Mouse (Mus musculus): ENCODE data around the gene Zfp606.

Zfp606 gene

DNA sequence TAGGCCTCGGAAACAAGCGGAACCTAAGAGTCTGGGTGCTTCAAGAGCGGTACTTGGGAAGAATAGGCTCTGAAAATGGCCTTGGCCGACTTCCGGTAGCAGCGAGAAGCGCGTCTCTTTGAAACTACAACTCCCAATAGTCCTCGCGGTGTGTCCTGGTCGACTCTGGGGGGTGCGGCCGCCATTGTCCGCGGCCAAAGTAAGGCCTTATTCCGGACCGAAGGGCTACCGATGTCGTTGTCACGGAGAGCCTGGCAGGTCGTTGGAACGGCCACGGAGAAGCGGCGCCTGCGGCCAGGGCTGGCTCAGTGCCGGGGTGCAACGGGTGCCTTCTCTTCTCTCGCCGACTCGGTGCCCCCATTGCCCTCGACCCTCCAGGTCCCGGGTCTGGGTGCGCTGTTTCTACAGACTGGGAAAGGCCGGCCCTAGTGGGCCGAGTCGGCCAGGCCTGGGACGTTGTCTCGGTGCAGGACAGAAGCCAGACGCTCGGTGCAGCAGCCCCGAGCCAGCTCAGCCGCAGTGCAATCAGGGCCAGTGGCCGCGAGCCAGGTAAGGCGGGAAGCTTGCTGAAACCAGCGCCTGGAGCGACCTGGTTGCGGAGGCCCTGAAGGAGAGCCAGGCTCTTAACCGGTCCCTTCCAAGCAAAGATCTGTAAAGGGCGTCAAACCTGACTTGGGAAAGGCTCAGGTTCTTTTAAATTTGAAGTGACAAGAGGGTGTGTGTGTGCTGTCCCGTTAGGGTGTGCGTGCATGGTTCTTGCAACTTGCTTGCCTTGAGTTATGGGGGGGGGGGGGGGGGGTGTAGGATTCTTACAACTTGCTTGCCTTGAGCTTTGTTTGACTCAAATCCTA, at the start of gene Zfp606:
Gene Zfp606, plus strand, starts transcription at position 136 of the 851 bp plus-strand sequence.
- in situ Hi-C loops (cut with MboI, MseI) = loop anchor here (25.0 kb wide), 1 partner anchor 384 kb away; no protein-coding TSS in a partner anchor

DNA sequence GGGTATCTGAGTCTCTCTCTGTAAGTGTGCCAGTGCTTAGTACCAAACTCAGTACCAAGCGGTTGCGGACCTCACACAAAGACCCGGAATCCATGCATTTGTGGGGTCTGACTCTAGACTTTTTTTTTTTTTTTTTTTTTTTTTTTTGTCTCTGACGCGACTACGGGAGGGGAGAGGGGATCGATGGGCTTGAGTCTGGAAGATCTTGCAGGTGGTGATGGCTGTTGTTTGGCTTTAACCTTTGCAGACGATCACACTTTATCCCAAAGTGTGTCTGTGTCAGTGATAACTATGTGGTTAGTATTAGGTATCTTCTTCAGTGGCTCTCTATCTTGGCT, 885 bp downstream of the Zfp606 start:
- in situ Hi-C loops (cut with MboI, MseI) = loop anchor here (25.0 kb wide), 1 partner anchor 383 kb away; no protein-coding TSS in a partner anchor

DNA sequence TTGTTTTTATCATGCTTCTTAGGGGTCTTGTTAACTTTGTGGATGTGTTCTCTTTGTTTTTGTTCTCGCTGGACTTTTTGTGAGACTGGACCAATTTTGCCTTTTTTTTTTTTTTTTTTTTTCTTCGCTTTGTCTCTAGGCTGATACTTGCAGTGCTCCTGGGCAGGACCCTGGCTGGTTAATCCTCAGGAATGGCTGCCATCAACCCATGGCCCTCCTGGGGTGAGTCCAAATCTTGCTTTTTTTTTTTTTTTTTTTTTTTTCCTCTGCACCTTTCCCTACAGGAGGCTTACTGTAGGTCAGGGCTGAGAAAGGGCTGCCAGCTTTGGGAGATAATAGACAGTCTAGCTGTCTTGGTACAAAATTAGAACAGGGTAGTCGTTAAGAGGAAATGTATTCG, 1.4 kb downstream of the Zfp606 start:
- in situ Hi-C loops (cut with MboI, MseI) = loop anchor here (25.0 kb wide), 1 partner anchor 383 kb away; no protein-coding TSS in a partner anchor

DNA sequence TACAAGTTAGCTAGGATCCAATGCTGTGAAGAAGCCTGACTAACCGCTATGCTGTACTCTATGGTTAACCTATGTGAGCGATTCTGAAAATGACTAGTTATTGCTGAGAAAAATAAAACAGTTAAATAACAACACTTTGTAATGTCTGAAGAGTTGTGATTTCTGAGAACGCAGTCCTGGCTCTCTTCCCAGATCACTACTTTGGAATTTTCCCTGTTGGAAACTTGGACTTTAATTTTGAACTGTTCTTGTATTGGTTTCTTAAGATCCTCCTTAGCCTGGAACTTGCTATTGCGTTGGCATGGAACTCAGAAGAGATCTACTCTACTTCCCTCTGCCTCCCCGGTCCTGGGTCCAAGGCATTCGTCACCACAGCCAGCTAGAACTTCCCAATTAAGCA, 5.7 kb downstream of the Zfp606 start:
- in situ Hi-C loops (cut with MboI, MseI) = loop anchor here (25.0 kb wide), 1 partner anchor 379 kb away; no protein-coding TSS in a partner anchor

DNA sequence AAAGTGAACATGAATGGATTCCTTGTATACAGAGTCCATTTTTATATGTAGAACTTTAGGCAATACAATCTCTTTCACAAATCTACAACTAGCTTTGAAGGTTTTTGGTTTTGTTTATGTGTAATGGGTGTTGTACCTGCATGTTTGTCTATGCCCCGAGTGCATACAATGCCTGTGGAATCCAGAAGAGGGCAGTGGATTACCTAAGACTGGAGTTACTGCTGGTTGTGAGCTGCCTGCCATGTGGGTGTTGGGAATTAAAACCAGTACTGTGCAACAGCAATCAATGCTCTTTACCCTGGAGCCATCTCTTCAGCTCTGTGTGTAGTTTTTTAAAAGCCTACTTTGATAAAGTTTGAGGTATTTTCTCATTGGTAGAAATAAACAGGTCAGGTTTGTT, 7.9 kb downstream of the Zfp606 start:
- in situ Hi-C loops (cut with MboI, MseI) = loop anchor here (25.0 kb wide), 1 partner anchor 376 kb away; no protein-coding TSS in a partner anchor

DNA sequence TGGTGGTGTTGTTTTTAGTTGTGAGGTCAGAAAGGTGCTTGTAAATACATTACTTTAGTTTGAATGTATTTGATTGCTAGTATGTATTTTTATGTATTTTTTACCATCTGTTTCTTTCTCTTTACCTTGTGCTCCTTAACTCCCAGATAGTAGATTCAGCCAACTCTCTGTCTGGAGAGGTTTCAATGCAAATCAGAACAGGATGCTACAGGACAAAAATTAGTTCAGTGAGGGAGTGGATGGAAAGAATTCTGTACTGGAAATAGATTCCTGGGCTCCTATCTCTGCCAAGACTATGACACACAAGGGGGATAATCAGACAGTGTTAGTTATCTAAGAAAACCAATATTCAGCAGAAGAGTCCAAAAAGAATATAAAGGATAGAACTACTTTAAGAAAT, 8.6 kb downstream of the Zfp606 start:
- in situ Hi-C loops (cut with MboI, MseI) = loop anchor here (25.0 kb wide), 1 partner anchor 376 kb away; no protein-coding TSS in a partner anchor

DNA sequence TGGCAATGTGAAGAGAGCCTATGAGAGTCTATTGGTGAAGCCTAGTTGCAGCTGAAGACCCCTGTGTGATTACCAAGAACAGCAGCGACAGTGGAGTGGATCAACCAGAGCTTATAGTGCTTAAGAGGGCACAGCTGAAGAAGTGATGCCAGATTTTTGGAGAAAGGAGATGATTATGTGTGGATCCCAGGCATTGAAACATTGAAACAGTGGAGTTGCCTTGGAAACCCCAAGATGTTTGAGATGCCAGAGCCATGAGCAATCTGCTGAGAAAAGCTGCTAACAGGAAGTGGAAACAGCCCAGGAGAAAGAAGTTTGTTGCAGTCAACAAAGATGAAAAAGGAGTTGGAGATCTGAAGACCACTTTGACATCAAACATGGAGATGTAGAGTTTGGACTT, 32.8 kb downstream of the Zfp606 start:
- in situ Hi-C loops (cut with MboI, MseI) = no loop called here

DNA sequence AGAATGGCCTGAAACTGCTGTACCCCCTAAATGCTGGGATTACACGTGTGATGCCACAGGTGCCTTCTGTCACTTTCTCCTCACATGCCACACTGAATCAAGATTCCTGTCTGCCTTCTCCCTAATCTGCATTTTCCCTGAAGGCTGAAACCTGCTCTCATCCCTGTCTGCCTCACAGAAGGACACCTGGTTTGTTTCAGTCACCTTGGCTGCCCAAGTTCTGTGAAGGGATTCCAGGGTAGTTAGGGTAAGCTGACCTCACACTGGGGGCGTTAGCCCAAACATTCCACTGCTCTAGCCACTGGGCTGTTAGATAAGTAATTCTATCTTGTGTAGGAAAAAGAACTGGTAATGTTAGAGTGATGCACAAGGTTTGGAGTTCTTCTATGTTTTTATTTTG, 34.1 kb downstream of the Zfp606 start, which contains the start of gene 2900092C05Rik:
Gene 2900092C05Rik, plus strand, starts transcription at position 301 of the 400 bp plus-strand sequence.
- in situ Hi-C loops (cut with MboI, MseI) = no loop called here
